Mouse (Mus musculus): Measurements from ENCODE around the gene Rnf26.
"Not testable (repeated sequence)": the region's sequence is repeated elsewhere in the genome, so short reads cannot be mapped to it uniquely, and the experiment has no call there.

Gene Rnf26

DNA sequence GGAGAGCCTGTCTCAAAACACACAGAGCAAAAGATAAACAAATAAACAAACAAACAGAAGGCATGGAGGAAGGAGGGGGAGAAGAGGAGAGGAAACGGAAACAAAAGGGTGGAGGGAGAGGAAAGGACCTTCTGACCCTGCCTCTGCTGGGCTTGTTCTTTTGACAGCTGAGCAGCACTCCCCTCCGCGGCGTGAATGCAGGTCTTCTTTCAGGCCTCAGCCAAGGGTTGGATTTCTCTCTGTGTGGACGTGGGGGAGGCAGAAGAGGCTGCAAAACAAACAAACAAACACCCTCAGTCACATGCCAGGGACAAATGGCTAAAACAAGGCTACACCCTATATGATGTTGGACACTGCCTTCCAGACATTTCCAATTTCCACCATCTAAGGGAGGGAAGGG, 11.7 kb upstream of the Rnf26 start:
- no peak for DNase-seq (ENCODE audit: low spot score)

DNA sequence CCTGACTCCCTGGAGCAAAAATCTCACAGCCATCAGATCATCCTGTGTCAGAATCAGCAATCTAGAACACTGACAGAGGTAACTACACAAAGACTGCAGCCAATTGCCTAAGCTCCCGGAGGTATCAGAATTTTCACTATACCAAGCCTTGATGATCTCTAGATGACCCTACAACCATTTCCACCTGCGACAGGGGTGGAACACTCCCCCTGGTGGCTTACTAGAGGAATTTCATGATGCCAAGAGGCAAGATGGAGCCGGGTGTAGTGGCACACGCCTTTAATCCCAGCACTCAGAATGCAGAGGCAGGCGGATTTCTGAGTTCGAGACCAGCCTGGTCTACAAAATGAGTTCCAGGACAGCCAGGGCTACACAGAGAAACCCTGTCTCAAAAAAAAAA, 11.0 kb upstream of the Rnf26 start:
- DNase-seq (ENCODE audit: low spot score), result no peak

DNA sequence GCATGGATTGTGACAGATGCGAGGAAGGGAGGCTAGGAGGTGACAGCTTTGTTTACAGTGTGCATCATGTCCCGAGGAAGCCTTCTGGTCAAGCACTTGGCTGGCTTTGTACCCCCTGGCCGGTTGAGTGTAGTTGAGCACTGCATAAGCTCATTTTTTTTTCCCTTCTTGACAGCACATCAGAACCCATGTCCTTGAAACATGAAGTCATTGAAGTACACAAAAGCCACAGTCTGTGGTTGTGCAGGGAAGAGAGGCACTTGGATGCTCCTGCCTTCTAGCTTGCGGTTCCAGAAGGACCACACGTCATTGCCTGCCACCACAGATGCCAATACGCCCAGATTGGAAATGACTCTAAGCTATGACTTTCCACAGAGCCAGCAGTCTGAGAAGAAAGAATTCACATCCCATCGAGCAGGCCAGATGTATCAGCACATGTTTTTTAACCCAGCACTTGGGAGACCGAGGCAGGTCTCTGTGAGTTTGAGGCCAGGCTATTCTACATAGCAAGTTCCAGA, 6.7 kb upstream of the Rnf26 start:
- DNase-seq (ENCODE audit: low spot score), result no peak

DNA sequence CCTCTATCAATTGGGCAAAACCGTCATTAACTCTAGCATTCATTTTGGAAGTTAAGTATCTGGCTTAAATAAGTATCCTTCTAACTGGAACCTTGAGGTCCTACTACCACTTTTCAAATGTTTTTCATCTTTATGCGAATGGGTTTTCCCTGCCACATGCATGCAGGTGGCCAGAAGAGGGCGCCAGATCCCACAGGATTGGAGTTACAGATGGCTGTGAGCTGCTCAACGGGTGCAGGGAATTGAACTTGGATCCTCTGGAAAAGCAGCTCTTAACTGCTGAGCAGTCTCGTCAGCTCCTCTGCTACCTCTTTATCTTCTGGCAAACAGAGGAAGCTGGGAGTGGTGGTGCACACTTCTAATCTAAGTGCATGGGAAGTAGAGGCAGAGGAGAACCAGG, 5.7 kb upstream of the Rnf26 start:
- DNase-seq (ENCODE audit: low spot score), result no peak

DNA sequence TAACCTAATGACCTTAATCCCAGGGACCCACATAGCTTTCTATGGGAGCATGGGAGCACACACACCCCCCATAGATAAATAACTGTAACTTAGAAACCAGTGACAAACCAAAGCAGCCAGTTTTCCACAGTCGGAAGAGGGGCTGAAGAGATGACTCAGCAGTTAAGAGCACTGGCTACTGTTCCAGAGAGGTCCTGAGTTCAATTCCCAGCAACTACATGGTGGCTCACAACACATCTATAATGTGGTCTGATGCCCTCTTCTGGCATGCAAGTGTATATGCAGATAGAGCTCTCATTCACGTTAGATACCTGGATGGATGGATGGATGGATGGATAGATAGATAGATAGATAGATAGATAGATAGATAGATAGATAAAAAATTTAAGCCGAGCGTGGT, 2.9 kb upstream of the Rnf26 start:
- no peak for DNase-seq (ENCODE audit: low spot score)

DNA sequence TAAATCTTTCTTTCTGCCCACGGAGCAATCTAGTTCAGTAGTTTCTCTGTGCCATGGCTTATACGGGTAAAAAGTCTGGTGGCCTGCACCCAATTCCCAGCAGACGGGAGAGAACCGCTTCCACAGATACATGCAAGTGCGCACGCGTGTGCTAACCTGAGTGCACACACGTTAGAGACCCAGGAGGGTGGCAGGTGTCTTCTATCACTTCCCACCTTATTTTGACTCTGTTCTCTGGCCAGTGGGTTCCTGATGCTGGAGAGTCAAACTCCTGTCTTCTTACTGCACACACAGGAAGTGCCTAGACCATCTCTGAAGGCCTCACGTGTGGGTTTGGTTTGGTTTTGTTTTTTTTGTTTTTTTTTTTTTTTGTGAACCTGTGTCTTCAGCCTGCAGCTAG, 2.3 kb upstream of the Rnf26 start:
- no peak for DNase-seq (ENCODE audit: low spot score)

DNA sequence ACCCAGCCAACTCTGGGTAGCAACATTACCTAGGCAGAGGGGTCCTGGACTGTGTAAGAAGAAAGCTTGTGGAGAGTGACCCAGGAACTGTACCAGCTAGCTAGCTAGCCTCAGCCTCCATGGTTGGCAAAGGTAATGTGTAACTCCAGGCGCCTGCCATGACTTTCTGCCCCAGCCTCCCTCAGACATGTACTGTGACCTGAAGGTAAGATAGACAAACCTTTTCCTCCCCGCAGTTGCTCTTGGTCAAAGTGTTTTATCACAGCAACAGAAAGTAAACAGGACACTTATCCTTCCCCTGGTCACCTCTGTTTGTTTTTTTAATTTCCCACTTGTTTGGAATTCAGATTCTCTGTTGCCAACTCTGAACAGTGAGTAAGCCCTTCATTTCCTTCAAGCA, 1.1 kb upstream of the Rnf26 start:
- no peak for DNase-seq (ENCODE audit: low spot score)

DNA sequence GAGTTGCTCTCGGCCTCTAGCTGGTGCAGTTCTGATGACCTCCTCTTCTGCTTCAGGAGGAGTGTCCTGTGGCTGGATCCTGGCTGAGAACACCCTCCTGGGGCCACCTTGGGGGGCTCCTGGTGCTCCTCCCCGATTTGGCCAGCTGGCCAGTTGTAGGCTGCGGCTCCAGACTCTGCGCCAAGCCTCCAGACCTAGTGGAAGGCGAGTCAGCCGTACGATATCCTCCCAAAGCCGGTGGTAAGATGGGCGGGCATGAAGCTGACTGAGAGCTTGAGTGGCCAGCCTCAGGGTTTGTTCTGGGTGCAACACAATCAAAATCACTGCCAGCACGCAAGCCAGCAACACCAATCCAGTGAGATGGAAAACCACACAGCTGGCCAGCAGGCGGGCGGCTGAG, 1.4 kb downstream of the Rnf26 start:
- not testable (repeated sequence) for DNase-seq (ENCODE audit: low spot score)

DNA sequence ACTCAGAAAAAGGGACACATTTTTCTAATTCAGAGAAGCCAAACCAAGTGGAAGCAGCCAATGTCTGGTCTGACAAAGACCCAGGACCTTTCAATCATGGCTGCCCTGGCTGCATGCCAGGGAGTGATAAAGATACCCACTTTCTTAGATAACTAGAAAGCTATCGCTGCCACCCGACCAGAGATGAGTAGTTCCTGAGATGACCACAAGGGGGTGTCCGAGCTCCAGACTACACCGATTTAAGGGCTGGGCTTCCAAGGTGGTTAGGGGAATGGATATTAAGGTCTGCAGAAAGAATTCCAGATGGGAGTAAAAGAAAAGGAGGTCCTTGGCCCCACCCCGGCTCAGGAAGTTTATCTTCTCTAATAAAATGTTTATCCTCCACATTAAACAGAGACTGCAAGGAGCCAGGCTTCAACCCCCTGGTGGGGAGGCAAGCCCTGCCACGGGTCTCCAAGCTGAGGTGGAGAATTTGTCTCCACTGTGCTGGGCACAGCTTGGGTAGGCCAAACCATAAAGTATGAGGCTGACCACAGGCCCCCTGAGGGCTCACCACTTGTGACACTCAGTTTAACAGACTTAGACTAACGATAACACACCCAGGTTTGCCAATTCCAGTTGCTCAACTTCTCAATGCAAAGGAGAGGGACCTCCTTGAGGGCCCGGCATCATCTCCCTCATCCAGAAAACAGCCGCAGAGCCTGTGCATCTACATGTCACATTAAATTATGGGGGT, 3.8 kb downstream of the Rnf26 start:
- DNase-seq (ENCODE audit: low spot score), result peak; percentile 75

DNA sequence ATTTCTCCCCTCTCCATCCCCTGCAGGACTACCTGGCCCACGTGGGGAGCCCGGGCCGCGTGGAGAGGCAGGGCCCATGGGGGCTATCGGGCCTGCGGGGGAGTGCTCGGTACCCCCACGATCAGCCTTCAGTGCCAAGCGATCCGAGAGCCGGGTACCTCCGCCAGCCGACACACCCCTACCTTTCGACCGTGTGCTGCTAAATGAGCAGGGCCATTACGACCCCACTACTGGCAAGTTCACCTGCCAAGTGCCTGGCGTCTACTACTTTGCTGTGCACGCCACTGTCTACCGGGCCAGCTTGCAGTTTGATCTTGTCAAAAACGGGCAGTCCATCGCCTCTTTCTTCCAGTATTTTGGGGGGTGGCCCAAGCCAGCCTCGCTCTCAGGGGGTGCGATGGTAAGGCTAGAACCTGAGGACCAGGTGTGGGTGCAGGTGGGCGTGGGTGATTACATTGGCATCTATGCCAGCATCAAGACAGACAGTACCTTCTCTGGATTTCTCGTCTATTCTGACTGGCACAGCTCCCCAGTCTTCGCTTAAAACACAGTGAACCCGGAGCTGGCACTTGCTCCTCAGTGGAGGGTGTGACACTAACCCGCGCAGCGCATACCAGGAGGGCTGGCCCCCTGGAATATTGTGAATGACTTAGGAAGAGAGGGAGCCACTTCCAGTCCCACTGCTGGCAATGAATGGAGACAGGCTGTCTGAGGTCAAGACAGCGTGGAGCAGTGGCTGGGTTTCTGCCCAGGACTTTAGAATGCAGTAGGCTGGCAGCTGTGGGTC, 4.9 kb downstream of the Rnf26 start:
- no peak for DNase-seq (ENCODE audit: low spot score)

DNA sequence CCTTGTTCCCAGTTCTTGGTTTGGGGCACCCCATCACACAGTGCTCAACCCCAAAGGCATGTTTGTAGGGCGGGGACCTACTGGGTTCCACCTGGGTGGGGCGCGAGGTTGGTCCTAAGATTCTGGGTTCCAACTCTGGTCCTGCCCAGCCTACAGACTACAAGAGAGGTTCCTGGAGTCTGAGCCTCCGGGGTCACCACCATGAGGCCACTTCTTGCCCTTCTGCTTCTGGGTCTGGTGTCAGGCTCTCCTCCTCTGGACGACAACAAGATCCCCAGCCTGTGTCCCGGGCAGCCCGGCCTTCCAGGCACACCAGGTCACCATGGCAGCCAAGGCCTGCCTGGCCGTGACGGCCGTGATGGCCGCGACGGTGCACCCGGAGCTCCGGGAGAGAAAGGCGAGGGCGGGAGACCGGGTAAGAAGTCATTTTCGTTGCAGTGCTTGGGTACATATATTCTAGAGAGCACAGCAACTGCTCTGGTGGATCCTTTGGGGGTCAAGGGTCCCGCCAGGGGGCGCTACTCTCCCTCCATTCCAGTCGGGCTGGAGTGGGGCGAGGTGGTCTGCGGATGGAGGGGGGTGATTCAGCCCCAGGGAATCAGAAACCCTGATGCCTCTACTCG, 5.6 kb downstream of the Rnf26 start:
- DNase-seq (ENCODE audit: low spot score), result no peak

DNA sequence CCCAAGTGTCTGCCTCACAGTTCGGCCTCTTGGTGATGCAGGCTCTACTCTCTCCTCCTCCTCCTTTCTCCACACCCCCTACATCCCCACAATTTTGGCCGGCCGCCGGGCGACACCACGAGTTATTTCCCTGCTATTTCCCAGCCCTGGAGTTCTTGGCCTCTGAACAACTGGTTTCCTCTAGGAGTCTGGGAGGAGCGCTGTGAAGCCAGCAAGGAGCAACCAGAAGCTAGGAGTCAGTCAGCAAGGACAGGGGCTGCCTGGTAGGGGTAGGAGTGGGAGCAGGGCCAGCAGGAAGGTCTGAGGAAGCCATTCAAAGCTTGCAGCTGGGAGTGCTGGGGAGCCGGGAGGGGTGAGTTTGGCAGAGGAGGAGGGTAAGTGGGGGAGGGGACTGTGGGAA, 6.2 kb downstream of the Rnf26 start, which contains the start of gene C1qtnf5:
TSS of gene C1qtnf5 (plus strand) at position 136 of the 400 bp plus-strand sequence.
- peak; percentile 91 for DNase-seq (ENCODE audit: low spot score)

DNA sequence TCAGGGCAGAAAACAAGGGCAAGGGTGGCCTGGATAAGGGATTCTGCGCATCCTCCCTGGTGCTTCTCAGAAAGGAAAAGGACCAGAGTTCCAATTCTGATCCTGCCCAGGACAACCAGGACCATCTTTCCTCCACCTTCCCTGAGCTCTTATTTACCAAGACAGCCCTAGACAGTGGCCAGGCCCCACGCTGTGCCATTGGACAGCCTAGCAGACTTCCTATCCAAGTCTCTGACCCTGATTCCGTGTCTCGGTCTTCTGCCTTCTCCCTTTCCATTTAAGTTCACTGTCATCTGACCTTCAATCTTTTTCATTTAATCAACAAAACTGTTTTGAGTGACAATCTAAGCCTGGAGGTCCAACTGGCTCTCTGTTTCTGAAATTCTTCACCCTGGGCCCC, 6.7 kb downstream of the Rnf26 start:
- DNase-seq (ENCODE audit: low spot score), result no peak

DNA sequence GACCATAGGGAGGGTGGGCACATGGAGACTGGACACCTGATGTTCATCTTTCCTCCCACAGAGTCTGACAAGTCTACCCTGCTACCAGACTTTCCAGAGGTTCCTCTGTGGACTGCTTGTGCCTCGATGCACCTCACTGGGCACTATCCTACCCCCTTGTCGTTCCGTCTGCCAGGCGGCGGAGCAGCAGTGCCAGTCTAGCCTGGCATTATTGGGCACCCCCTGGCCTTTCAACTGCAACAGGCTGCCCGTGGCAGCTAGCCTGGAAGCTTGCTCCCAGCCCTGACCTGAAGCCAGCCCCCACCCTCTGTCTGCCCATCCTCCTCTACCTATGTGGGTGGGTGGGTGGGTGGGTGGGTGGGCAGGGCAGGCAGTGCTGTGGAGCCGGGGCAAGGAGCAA, 7.1 kb downstream of the Rnf26 start:
- no peak for DNase-seq (ENCODE audit: low spot score)

DNA sequence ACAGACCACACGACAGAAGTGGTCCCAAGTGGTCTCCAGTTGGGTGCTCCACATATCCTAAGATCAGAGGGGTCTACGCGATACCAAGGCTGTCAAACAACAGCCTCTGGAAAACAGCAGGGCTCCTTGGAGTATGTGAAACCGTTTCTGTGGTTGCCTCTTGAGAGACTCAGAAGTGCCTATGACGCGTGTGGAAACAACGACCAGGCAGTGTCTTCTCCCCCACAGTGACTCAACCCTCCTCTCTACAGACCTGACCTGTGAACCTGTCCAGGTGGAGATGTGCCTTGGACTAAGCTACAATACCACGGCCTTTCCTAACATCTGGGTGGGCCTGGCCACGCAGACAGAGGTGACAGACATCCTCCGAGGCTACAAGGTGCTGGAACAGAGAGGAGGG, 7.5 kb downstream of the Rnf26 start:
- no peak for DNase-seq (ENCODE audit: low spot score)

DNA sequence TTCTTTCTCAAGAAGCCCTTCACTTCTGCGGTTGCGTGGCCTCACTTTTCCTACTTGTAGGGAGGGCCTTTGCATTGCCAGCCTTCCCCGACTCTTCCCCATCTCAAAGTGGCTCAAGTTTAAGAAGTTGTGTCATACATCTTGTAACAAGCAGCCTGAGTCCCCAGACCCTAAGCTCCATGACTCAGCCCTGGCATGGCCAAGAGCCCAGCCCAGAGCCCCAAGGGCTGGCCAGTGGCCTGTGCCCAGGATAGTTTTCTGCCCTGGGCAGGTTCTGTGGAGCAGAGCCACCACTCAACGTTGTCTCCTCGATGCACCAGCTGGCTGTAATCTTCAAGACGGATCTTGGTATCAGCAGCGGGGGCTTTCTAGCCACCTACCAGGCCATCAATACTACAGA, 8.4 kb downstream of the Rnf26 start:
- DNase-seq (ENCODE audit: low spot score), result no peak

DNA sequence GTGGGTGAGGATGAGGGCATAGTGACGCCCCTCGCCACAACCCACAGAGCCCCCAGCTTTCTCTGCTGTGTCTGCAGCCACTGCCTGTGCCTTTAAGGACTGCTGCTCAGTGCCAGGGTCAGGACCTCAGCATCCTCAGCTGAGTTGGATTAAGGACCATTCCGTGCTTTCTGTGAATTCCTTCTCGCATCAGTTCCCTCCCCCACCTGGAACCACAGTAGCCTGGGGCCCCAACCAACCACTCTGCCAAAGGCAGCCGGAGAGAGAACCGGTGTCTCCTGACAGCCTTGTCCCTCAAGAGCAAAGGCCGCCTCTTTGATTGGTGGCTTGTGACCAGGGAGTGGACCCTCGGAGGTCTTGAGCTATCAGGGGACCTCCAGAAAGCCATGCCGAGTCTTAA, 11.8 kb downstream of the Rnf26 start, which contains the start of gene Mfrp:
TSS of gene Mfrp (plus strand) at position 240 of the 400 bp plus-strand sequence.
- no peak for DNase-seq (ENCODE audit: low spot score)

DNA sequence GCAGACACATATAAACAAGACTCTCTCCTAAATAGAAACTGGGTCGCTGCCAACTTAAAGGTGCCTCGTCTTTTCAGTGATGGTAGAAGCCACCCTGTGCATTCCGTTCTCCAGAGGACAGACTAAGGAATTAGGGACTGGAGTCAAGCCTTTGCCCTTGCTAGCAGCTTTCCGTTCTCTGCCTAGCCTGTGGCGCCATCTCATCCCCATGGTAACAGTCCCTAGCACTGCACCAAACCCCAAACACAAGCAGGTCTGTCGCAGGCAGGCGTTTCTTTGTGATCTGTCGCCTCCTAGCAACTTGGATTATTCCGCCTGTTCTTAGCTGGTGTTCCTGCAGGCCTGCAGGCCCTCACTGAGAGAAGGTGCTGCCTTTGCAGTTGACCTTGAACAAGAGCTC, 16.8 kb downstream of the Rnf26 start:
- no peak for DNase-seq (ENCODE audit: low spot score)

DNA sequence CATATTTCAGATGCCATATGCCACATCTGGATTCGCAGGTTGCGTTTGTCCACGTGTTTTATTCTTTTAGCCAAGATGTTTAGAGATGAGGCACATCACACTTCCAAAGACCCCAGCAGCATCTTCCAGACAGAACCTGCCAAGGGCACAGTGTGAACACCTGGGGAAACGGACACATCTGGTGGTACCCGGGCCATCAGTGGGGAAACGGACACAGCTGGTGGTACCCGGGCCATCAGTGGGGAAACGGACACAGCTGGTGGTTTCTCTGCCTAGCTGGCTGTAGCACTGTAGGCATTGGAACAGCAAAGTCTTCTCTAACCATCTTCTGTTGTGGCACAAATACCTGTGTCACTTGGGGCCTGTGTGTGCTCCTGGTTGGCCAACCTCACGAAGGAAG, 17.5 kb downstream of the Rnf26 start:
- DNase-seq (ENCODE audit: low spot score), result no peak

DNA sequence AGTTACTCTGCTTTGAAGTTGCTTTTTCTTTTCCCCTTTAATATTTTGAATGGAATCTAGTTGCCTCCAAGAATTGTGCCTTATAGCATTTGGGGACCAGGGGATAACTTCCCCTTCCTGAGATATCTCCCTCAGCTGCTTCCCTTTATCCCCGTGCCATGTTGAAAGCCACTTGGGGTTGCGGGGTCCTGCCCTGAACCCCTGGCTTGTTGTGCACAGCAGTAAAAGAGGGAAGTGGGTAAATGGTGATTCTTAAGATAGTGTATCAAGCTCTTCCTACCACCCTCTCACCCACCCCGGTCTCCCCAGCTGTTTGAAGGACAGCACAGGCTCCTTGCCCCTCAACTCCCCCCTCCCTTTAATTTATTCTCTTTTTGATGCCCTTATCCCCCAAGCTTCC, 18.6 kb downstream of the Rnf26 start:
- DNase-seq (ENCODE audit: low spot score), result no peak

DNA sequence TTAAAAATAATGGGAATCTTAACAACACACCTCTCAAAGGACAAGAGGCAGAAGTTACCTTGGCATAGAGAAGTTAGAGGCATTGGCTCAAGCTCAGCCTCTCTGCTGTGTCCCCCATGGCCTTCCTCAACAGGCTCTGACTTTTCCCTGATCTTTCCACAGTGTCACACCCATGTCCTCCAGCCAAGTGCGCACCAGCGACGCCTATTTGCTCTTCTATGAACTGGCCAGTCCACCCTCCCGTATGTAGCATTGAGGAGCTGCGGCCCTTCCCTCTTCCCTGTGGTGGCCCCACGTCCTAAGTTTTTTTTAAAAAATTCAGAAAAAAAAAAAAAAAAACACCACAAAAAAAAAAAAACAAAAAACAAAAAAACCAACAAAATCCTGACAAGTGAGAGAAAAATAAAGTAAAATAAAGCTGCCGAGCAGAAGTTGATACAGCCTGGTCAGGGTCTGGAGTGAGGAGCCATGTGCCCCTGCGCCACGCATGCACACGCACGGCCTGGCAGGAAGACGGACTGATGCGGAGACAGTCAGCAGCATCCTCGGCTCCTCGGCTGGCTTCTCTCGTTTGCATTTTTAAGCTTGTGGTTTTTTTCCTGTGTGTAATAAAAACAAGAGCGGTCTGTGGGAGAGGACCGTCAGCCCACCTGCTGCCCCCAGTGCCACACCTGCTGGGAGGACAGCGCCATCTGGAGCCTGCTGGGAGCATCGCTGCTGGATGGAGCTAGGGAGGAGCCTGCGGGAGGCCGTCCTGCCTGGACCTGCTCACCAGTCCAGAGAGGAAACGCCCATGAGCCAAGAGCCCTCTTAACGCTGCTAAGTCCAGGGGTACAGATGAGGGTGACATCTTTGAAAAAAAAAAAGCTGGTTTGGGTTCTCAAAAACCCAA, 19.5 kb downstream of the Rnf26 start:
- peak; percentile 79 for DNase-seq (ENCODE audit: low spot score)
